27 mouse cellular contexts compared by ENCODE assay signal in the genomic region with DNA sequence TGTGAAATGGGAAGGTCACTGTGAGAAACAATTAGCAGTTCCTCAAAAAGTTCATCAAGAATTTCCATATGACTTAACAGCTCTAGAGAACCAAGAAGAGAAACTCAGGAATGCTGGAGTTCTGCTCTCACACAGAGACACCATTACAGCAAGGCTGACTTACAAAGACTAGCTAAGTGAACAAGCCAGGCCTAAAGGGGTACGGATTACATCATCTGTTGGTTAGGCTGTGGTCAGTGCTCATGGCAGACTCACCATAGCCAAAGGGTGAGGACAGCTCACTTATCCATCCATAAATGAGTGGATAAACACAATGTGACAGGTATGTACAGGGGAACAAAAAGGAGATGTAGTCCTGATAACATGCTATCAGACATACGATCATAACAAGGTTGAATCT.
DNase-seq lines count a peak whose midpoint lies in the region; ATAC-seq and TF ChIP-seq lines count a peak whose summit lies in the region.
"Had no signal": no experiment of that assay in that cellular context is flagged by ENCODE, and none has a peak within 500 bp of the region (broad histone marks: within the 10 kb centered on the region; RNA-seq: fewer than 3 reads in every experiment).

No protein-coding gene starts in this region.

- no peaks in the 10 kb centered on the region for H3K9me3 ChIP-seq in liver, postnatal 0 days (ENCODE audit: low read length)
- H3K9me3 ChIP-seq: heart, embryonic 12.5 days; hindbrain, embryonic 15.5 days; intestine, embryonic 15.5 days; liver, embryonic 15.5 days; lung, embryonic 15.5 days; midbrain, embryonic 12.5 days; neural tube, embryonic 12.5 days had no signal

- H3K79me2 ChIP-seq in liver, adult 2 months (ENCODE audit: control insufficient read depth, insufficient read depth, low read length) = no peaks in the 10 kb centered on the region

- H3K9ac ChIP-seq in liver, adult 2 months (ENCODE audit: low read depth, low read length) = no peak overlapping the region
- no peak overlapping the region for H3K9ac ChIP-seq in liver, postnatal 0 days (replicated peaks)
- H3K9ac ChIP-seq: heart, embryonic 12.5 days; hindbrain, embryonic 15.5 days; intestine, embryonic 15.5 days; liver, embryonic 15.5 days; lung, embryonic 15.5 days; midbrain, embryonic 12.5 days; neural tube, embryonic 12.5 days had no signal

- intact Hi-C loops in heart, postnatal 14 days (cut with DNase I) = no loop called here

- DNase-seq in liver, adult 2 months (ENCODE audit: extremely low read depth, low read depth, low spot score) = peak; percentile 28
- no peak for DNase-seq in liver, postnatal 0 days
- DNase-seq in 416B (ENCODE audit: low read depth) = peak; percentile 56
- no peak for DNase-seq in Patski (ENCODE audit: low read depth, low spot score)
- DNase-seq in cerebellum, postnatal 25 days = no peak
- DNase-seq in heart, postnatal 14 days = no peak
- DNase-seq in adrenal gland, adult 2 months = no peak
- DNase-seq: adrenal gland, postnatal 10 days; cerebellum, adult 11 months; cerebellum, adult 9-10 months; gastrocnemius, postnatal 25 days; heart, adult 2 months; kidney, adult 2 months; layer of hippocampus, adult 9-11 months; liver; thymus, postnatal 4 days had no signal

- no peak for TF ChIP-seq CTCF in liver, adult 2 months (IDR thresholded peaks at IDR 0.05; ENCODE audit: low read depth, low read length)
- TF ChIP-seq CTCF in liver, postnatal 0 days (IDR thresholded peaks at IDR 0.05; ENCODE audit: low read depth) = no peak
- TF ChIP-seq CTCF in Patski (IDR thresholded peaks at IDR 0.05) = no peak

- CTCF ChIA-PET in Patski (lab: Charles Lee) = interaction anchor here (1.2 to 1.3 kb wide), 2 partner anchors 18 kb away, joined by 3 read pairs; no protein-coding TSS in a partner anchor

- H3K27me3 ChIP-seq in liver, adult 2 months (ENCODE audit: control insufficient read depth, insufficient read depth, low read length) = no peaks in the 10 kb centered on the region
- H3K27me3 ChIP-seq in liver, postnatal 0 days (ENCODE audit: insufficient read depth, low read length) = no peaks in the 10 kb centered on the region
- no peaks in the 10 kb centered on the region for H3K27me3 ChIP-seq in Patski
- H3K27me3 ChIP-seq: heart, embryonic 12.5 days; hindbrain, embryonic 15.5 days; intestine, embryonic 15.5 days; liver, embryonic 15.5 days; lung, embryonic 15.5 days; midbrain, embryonic 12.5 days; neural tube, embryonic 12.5 days had no signal

- H3K4me2 ChIP-seq in liver, postnatal 0 days (ENCODE audit: low read depth, low read length) = no peak overlapping the region
- H3K4me2 ChIP-seq: heart, embryonic 12.5 days; hindbrain, embryonic 15.5 days; intestine, embryonic 15.5 days; liver, embryonic 15.5 days; lung, embryonic 15.5 days; midbrain, embryonic 12.5 days; neural tube, embryonic 12.5 days had no signal

- POLR2A ChIA-PET in Patski (lab: Charles Lee) = interaction anchor here (0.9 kb wide), 1 partner anchor 11 kb away, joined by 3 read pairs; no protein-coding TSS in a partner anchor

- H3K4me3 ChIP-seq in liver, adult 2 months (ENCODE audit: insufficient read depth, low read depth, low read length) = no peak overlapping the region
- no peak overlapping the region for H3K4me3 ChIP-seq in liver, postnatal 0 days (ENCODE audit: low read depth, low read length)
- H3K4me3 ChIP-seq: erythroblast, embryonic 14.5 days; heart, adult 2 months; heart, embryonic 12.5 days; hindbrain, embryonic 10.5 days; hindbrain, embryonic 15.5 days; intestine, embryonic 15.5 days; liver, embryonic 15.5 days; lung, embryonic 15.5 days; midbrain, embryonic 12.5 days; neural tube, embryonic 12.5 days had no signal

- peaks cover 23% of the 10 kb centered on the region for H3K36me3 ChIP-seq in liver, adult 2 months (ENCODE audit: control insufficient read depth, insufficient read depth, low read length)
- H3K36me3 ChIP-seq in liver, postnatal 0 days (replicated peaks; ENCODE audit: insufficient read depth, low read length) = 0 out of 2 replicates have a peak, but pooled peaks cover 3% of the 10 kb centered on the region
- H3K36me3 ChIP-seq: liver, embryonic 15.5 days had no signal

- TF ChIP-seq POLR2A in liver, adult 2 months (IDR thresholded peaks at IDR 0.05; ENCODE audit: extremely low read depth, insufficient read depth, low read length) = no peak

- WGBS in liver, adult 2 months = 94% methylated on average over 2 of the region's 2 CpGs
- WGBS in liver, postnatal 0 days (ENCODE audit: insufficient replicate concordance) = 85% methylated on average over 2 of the region's 2 CpGs

- TF ChIP-seq EP300 in liver, postnatal 0 days (IDR thresholded peaks at IDR 0.05; ENCODE audit: low read depth) = no peak

- in situ Hi-C loops in Patski (cut with MboI; ENCODE audit: low pct_unique_long_range_greater_than_20kb) = no loop called here

- no peaks in the 10 kb centered on the region for H3K4me1 ChIP-seq in liver, adult 2 months (ENCODE audit: control insufficient read depth, insufficient read depth, low read length)
- H3K4me1 ChIP-seq in liver, postnatal 0 days (ENCODE audit: insufficient read depth) = 0 out of 2 replicates have a peak, but pooled peaks cover 4% of the 10 kb centered on the region
- H3K4me1 ChIP-seq: heart, embryonic 12.5 days had no signal

- ATAC-seq in liver, postnatal 0 days = no peak
- peak; percentile 82 for ATAC-seq in Patski
- peak; percentile 34 for ATAC-seq in monocyte, adult 5-6 weeks (replicated peaks; ENCODE audit: insufficient number of reproducible peaks, low FRiP score, low TSS enrichment, poor library complexity, severe bottlenecking)
- ATAC-seq: intestine, embryonic 15.5 days had no signal

- H3K27ac ChIP-seq in liver, adult 2 months (replicated peaks; ENCODE audit: insufficient read depth, low read depth, low read length) = no peak overlapping the region
- H3K27ac ChIP-seq in liver, postnatal 0 days (ENCODE audit: low read depth) = no peak overlapping the region
- H3K27ac ChIP-seq: heart, adult 2 months; hindbrain, embryonic 10.5 days; hindbrain, embryonic 15.5 days; intestine, embryonic 15.5 days; kidney, postnatal 0 days; liver, embryonic 15.5 days; lung, embryonic 15.5 days; midbrain, embryonic 12.5 days; neural tube, embryonic 12.5 days had no signal

Comparison
In these comparisons a context has a peak if more than half of its experiments do, and no peak if none do; other contexts are left out.
1. DNase-seq: peak in liver, adult 2 months (single experiment) and 416B (single experiment); none in liver, postnatal 0 days (single experiment), Patski (single experiment), cerebellum, postnatal 25 days (0 of 2), heart, postnatal 14 days (0 of 2) and adrenal gland, adult 2 months (single experiment).